Mouse (Mus musculus) ES-Bruce4 (cell line): ENCODE measurements at regions not wholly inside any gene's neighbourhood (a gene's known extent, or its start where the extent isn't known, plus 50 kb on each side); places are given as distances from the start of the nearest gene placed in this dataset.

Source experiments
- H3K27ac ChIP-seq: 2 replicates; pipeline ENCODE4 v1.5.1; 2012; ENCODE audit warnings: low read length, inconsistent platforms; ENCODE audit not compliant: insufficient read depth
- H3K27me3 ChIP-seq: 2 replicates; pipeline ENCODE4 v1.6.1; 2012; ENCODE audit warnings: mild to moderate bottlenecking, low read length, inconsistent platforms; ENCODE audit not compliant: control insufficient read depth, poor library complexity, insufficient read depth, severe bottlenecking
- H3K36me3 ChIP-seq: 2 replicates; pipeline ENCODE4 v1.6.1; 2012; ENCODE audit warnings: inconsistent platforms, mild to moderate bottlenecking, low read length, moderate library complexity; ENCODE audit not compliant: control insufficient read depth, poor library complexity, insufficient read depth, severe bottlenecking
- H3K4me1 ChIP-seq: one replicate; pipeline ENCODE4 v1.8.1; 2011; ENCODE audit warnings: low read length; ENCODE audit not compliant: control insufficient read depth, insufficient read depth
- H3K4me3 ChIP-seq: 2 replicates; pipeline ENCODE4 v1.5.1; 2011; ENCODE audit warnings: low read depth, mild to moderate bottlenecking, low read length
- H3K9ac ChIP-seq: 2 replicates; pipeline ENCODE4 v1.6.1; 2012; ENCODE audit warnings: low read depth, mild to moderate bottlenecking, inconsistent platforms; ENCODE audit not compliant: poor library complexity, severe bottlenecking
- H3K9me3 ChIP-seq: replicated peaks from 2 replicates; pipeline ENCODE4 v1.6.1; 2012; ENCODE audit warnings: mild to moderate bottlenecking, low read length, inconsistent platforms; ENCODE audit not compliant: control insufficient read depth, poor library complexity, insufficient read depth, severe bottlenecking
- CTCF ChIP-seq: IDR thresholded peaks from one replicate; pipeline ENCODE4 v1.8.1; 2011; ENCODE audit warnings: low read depth, low read length
- EP300 ChIP-seq: IDR thresholded peaks from 2 replicates; pipeline ENCODE4 v1.6.1; 2011; ENCODE audit warnings: low read depth, low read length; ENCODE audit not compliant: insufficient read depth
- POLR2A ChIP-seq: IDR thresholded peaks from one replicate; pipeline ENCODE4 v1.8.1; 2011; ENCODE audit warnings: low read length; ENCODE audit not compliant: insufficient read depth

GRCm38 (mm10) chr11:7981031-7981430 lies 683.3 kb downstream of the Tns3 start:
- no peaks in the 10 kb centered on the region for H3K36me3 ChIP-seq
- no peak overlapping the region for H3K27ac ChIP-seq
- no peak overlapping the region for H3K9ac ChIP-seq
- no peaks in the 10 kb centered on the region for H3K4me1 ChIP-seq
- no peak overlapping the region for H3K4me3 ChIP-seq
- H3K27me3 ChIP-seq = no peaks in the 10 kb centered on the region
- TF ChIP-seq EP300 (no peak), CTCF (no peak), POLR2A (no peak)
- no peaks in the 10 kb centered on the region for H3K9me3 ChIP-seq

GRCm38 (mm10) chr11:7975845-7976244 lies 688.5 kb downstream of the Tns3 start:
- no peaks in the 10 kb centered on the region for H3K9me3 ChIP-seq
- no peaks in the 10 kb centered on the region for H3K4me1 ChIP-seq
- H3K4me3 ChIP-seq = no peak overlapping the region
- H3K27ac ChIP-seq = no peak overlapping the region
- H3K9ac ChIP-seq = no peak overlapping the region
- H3K27me3 ChIP-seq = no peaks in the 10 kb centered on the region
- H3K36me3 ChIP-seq = no peaks in the 10 kb centered on the region
- TF ChIP-seq EP300 (no peak), CTCF (no peak), POLR2A (no peak)

GRCm38 (mm10) chr11:7949931-7950330 lies 714.4 kb downstream of the Tns3 start:
- Histone ChIP-seq H3K9ac (no peak overlapping the region), H3K4me1 (no peaks in the 10 kb centered on the region), H3K27me3 (no peaks in the 10 kb centered on the region; the same call in 1 of the 2 replicates), H3K27ac (no peak overlapping the region), H3K4me3 (no peak overlapping the region), H3K9me3 (no peaks in the 10 kb centered on the region), H3K36me3 (no peaks in the 10 kb centered on the region)
- TF ChIP-seq CTCF = no peak
- TF ChIP-seq EP300 = no peak
- no peak for TF ChIP-seq POLR2A

GRCm38 (mm10) chr11:7949201-7949875 lies 715.0 kb downstream of the Tns3 start:
- TF ChIP-seq CTCF (no peak), POLR2A (no peak), EP300 (no peak)
- Histone ChIP-seq H3K36me3 (no peaks in the 10 kb centered on the region), H3K9me3 (no peaks in the 10 kb centered on the region), H3K9ac (no peak overlapping the region), H3K4me3 (no peak overlapping the region), H3K27ac (no peak overlapping the region), H3K27me3 (no peaks in the 10 kb centered on the region; the same call in 1 of the 2 replicates), H3K4me1 (no peaks in the 10 kb centered on the region)

- no peaks in the 10 kb centered on the region for H3K9me3 ChIP-seq
- H3K36me3 ChIP-seq = no peaks in the 10 kb centered on the region
- no peak overlapping the region for H3K4me3 ChIP-seq
- no peaks in the 10 kb centered on the region; the same call in 1 of the 2 replicates for H3K27me3 ChIP-seq
- H3K9ac ChIP-seq = no peak overlapping the region
- H3K4me1 ChIP-seq = no peaks in the 10 kb centered on the region
- TF ChIP-seq CTCF (no peak), EP300 (no peak), POLR2A (no peak)
- no peak overlapping the region for H3K27ac ChIP-seq
These were observed 719.3 kb downstream of the Tns3 start for GRCm38 (mm10) chr11:7944956-7945515.

- TF ChIP-seq EP300 (no peak), POLR2A (no peak), CTCF (no peak)
- H3K36me3 ChIP-seq = no peaks in the 10 kb centered on the region
- no peaks in the 10 kb centered on the region for H3K9me3 ChIP-seq
- no peaks in the 10 kb centered on the region for H3K4me1 ChIP-seq
- no peak overlapping the region for H3K27ac ChIP-seq
- H3K4me3 ChIP-seq = no peak overlapping the region
- no peak overlapping the region for H3K9ac ChIP-seq
- no peaks in the 10 kb centered on the region for H3K27me3 ChIP-seq
These were observed 720.0 kb downstream of the Tns3 start for GRCm38 (mm10) chr11:7944373-7944772.

- no peak overlapping the region for H3K9ac ChIP-seq
- TF ChIP-seq POLR2A (no peak), EP300 (no peak), CTCF (no peak)
- H3K4me3 ChIP-seq = no peak overlapping the region
These were observed 719.9 kb upstream of the Igfbp3 start for GRCm38 (mm10) chr11:7933611-7934010.

More at GRCm38 (mm10) chr11:7933611-7934010, 719.9 kb upstream of the Igfbp3 start:
- H3K27me3 ChIP-seq = no peaks in the 10 kb centered on the region
- peaks cover 2% of the 10 kb centered on the region; the same call in 1 of the 2 replicates for H3K9me3 ChIP-seq
- no peaks in the 10 kb centered on the region for H3K4me1 ChIP-seq
- no peaks in the 10 kb centered on the region for H3K36me3 ChIP-seq
- no peak overlapping the region for H3K27ac ChIP-seq
